Mouse (Mus musculus) urinary bladder, postnatal 14 days (tissue): ENCODE measurements around the gene Sec23b.
"Not testable (repeated sequence)": the region's sequence is repeated elsewhere in the genome, so short reads cannot be mapped to it uniquely, and the experiment has no call there.

Experiments
- DNase-seq: peaks from one replicate; pipeline ENCODE4 v3.0.0; 2021; ENCODE audit warnings: low spot score

Sec23b gene

DNA sequence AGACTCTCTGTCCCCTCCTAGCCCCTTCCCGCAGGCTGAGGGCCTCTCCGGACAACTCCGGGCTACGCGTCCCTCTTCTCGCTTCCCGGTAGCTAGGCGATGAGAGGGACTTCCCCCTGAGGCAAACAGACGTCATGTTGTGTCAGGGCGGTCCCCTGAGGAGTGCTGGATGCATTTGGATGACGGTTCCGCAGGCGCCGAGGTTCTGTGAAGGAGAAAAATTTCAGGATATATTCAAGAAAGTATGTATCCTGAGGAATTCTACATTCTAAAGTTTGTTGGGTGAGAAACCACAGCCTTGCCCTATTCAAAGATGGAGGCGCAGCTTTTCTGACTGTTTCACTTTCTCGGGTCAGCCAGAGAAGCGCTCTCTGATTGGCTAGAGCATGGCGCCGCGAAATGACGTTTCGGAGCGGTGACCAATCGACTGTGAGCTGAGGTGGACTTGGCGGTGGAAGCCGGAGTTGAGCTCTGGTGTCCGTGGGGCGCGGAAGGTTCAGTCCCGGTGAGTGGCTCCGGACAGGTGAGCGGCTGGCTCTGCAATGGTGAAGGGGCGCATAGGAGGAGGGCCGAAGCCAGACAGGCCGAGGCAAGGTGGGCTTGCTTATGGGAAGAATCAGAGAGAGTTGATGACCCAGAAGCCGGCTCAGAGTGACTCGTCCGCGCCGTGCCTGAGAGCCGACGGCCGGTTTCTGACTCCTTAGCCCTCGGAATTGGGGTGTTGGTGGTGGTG lies at the start of gene Sec23b:
Gene Sec23b (plus strand): TSS at position 410 of the 733 bp plus-strand sequence.
- peak; percentile 96 for DNase-seq

DNA sequence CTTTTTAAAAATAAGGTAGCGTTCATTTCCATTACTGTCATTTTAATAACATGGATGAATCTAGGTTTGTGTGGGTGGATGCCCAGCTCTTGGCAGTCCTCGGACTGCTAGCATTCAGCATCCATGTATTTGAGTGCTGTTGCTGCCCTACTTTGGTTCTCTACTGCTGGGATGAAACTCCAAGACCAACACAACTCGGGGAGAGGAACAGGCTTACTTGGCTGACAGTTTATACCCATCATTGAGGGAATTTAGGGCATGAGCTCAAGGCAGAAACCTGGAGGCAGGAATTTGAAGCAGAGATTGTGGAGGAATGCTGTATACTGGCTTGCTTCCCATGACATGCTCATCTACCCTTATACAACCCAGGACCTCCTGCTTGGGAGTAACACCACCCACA lies 41.4 kb upstream of the Sec23b start:
- DNase-seq = no peak

DNA sequence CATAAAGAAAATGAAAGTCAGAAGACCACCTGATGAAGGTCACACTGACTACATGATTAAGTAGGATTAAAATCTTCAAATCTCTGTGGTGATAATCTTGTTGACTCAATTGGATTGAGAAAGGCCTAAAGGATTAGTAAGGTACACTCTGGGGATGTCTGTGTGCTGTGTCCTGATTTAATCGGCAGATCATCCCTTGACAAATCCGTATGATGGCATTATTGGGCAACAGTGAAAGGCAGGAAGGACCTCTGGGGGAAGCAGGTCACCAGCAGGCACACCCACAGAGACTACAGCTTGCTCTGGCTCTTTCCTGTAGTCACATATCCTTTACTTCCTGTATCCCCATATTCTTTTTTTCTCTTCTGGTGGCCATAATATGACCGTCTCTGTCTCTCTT lies 36.3 kb upstream of the Sec23b start:
- no peak for DNase-seq

DNA sequence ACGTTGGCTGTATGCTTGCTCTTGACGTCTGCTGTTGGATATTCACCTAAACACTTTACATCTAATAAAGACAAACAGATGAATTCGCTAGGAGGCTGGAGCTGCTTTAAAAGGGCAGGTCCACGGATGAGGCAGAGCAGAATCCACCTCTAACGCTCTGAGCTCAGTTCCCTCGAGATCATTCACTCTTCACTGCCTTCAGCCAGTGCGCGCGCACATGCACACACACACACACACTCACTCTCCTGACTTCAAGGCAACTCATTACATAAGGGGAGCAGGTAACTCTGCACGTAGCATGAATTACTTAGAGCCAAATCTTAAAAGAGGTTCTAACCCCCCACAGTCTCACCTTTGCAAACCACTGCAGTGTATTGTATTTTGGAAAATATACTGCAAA lies 30.2 kb upstream of the Sec23b start:
- no peak for DNase-seq

DNA sequence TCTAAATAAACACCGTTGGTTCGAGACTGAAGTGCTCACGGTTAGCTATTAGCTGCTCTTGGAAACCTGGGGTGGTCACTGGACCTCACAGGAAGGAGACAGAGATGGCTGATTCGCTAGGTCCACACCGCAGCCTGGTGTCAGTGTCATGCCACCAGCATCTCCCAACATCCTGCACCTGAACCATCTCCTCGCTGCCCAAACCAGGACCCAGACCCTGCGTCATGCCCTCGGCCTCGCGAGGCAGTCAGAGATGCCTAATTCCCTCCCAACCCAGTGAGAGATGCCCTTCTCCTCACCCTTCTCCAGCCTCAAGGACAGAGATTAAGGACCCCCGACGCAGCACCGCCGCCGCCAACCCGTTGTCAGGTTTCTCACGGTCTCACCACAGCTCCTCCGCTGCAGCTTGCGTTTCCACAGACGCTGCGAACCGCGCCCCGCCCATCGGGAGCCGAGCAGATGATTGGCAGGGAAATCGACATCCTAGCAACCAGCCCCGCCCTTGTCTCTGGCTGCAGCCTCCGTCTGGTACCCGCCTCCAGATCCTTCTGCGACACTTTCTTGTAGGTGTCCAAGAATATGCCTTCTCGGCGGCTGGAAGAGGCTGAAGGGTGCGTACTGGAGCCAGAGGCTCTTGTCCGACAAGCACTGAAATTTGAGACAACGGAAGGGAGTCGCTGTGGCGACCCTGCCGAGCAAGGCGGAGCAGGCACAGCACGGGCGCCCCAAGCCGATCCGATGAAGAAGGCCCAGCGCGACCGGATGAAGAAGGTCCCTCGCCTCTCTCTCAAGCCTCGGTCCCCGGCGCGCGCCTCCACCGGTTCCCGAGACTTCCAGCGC lies 28.8 kb upstream of the Sec23b start, which contains the start of the genes Dzank1 and Polr3f:
Gene Dzank1 (minus strand): TSS at position 434 of the 840 bp plus-strand sequence.
Gene Polr3f (plus strand): TSS at position 738 of the 840 bp plus-strand sequence.
- peak; percentile 95 for DNase-seq

DNA sequence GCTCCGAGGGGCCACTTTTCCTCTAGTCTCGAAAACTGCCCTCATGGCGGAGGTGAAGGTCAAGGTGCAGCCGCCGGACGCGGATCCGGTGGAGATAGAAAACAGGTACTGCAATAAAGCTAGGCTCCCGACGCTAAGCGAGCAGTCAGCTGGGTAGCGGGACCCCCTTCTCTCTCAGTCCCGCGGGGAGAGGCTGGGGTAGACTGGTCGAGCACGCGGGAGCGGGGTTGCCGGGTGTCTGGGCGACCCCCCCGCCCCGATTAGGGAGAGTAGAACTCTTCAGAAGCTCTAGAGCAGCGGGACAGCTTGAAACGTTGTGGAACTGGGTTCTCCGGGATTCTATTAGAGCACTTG lies 28.2 kb upstream of the Sec23b start:
- DNase-seq = no peak

DNA sequence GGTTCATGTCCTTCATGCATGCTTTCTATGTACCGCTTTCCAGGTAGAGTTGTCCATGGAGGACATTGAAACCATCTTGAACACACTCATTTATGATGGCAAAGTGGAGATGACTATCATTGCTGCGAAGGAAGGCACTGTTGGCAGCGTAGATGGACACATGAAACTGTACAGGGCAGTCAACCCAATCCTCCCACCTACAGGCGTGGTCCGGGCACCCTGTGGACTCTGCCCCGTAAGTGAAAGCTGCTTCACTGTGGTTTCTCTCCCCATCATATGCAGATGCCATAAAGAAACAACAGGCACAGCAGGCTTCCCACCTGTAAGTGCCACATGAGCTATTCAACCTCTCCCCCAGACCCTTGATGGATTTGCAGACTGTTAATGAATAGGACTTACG lies 18.9 kb upstream of the Sec23b start:
- DNase-seq = no peak

DNA sequence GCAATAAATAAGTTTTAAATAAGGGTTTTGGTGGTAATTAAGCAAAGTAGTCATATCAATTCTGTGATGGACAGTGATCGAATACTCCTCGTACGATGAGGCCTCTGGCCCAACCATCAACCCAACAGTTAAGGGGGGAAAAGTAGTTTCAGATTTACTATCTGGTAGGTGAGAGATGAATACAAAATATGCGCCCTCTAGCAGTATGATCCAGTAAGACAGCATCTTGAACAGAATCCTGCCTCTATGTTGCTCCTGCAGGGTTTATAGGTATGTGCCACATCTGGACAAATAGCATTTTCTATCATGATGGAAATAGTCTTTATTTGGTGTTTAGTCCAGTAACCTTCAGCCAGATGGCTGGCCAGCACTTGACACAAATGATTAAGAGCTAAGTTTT lies 14.8 kb upstream of the Sec23b start:
- no peak for DNase-seq

DNA sequence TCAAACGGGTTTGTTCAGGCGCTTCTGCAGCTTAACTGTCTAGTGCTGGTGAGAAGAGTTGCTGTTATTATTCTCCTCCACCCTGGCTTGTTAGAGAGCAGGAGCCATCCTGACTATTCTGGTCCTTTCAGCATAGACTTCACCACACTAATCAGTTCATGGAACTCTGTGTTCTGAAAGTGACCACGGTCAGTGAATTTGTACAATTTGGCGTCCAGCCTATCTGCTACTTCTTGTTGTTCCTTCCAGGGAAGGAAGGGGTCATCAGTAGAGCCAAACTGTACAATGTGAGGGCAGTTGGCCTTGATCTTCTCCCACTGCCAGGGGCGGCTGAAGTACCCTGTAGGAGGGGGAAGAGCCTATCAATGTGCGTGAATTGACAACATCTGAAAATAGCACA lies 12.4 kb upstream of the Sec23b start:
- no peak for DNase-seq

DNA sequence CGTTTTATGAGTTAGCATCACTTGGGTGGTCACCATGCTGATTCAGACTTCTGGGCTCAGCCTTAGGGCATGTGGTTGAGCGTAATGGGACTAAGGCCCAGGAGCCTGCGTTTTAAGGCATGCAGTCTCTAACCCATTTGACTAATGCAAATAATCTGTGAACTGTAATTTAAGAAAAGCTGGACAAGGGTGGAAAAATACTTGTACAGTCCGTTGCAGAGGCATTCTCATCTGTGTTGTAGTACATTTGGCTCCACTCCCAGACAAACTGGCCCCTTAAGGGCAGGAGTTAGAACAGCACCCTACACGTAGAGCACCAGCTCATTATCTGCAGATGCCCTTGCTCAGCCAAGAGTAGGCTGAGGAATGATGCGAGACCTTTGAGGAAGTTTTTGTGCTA lies 11.4 kb upstream of the Sec23b start:
- DNase-seq = no peak

DNA sequence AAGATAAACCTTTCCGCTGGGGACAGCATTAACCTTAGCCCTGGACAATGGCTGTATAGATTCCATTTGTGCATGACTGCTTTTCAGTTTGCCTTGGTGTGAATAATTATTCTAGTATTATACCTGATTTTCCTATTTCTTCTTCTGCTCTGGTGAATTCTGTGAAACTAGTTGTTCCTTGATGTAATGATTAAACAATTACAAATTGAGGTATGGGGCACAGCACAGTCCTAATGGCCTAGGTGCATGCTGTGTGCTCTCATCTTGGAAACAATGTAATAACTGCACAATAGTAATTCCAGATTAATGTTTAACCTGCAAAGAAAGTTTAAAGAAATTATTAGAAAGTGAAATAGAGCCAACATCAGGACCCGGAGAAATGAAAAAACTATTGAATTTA lies 11.0 kb upstream of the Sec23b start:
- no peak for DNase-seq

DNA sequence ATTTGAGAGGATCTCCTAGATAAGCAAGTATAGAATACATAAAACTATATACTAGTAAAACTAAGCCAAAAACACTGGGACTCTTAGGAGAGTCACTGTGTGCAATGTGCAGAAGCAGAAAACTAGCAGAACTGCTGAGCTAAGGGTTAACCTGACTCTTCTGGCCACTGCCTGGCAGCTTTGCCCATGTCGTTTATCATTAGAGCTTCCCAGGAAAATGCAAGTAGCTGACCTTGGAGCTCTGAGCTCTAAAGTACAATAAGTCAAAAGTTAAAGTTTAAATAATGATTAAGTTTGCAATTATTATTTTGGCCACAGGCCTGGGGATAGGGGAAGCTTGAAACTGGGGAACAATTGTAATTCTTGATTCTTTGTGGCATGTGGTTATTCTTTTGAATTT lies 10.5 kb upstream of the Sec23b start:
- no peak for DNase-seq

DNA sequence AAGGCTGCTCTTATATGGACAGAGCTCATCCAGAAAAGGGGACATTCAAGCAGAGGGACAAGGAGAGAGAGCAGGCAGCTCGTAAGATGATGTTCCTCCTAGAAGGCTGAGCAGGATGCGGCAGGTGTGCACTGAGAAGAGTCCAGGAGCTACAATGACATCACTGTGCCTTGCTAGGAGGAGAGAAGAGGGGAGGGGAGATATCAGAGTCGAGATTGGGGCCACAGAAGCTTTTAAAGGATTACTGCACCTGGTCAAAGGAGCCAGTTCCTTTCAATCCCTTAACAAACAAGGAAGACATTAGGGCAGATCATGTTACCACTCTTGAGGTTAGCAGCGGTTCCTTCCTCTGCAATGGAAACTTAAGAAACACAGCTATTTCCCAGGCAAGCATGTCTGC lies 8.5 kb upstream of the Sec23b start:
- DNase-seq = no peak

DNA sequence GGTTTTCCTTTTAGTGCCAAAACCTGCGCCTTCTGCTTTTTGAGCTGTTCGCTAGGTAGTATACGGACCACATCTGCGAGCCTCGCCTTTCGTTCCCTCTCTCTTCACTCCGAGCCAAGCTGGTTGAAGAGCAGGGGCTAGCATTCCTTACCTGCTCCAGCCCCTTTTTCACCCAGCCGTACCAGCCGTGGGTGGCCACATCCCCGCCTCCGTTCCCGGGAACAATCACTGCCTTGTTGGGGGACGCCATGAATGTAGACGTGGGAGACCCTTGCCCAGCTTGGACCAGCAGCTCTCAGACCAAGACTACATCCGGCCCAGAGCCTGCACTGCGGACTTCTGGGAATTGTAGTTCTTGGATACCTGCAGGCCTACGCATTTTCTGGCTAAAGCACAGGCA lies 5.5 kb upstream of the Sec23b start, which contains the start of gene Rbbp9:
Gene Rbbp9 (minus strand): TSS at position 341 of the 400 bp plus-strand sequence.
- peak; percentile 40 for DNase-seq

DNA sequence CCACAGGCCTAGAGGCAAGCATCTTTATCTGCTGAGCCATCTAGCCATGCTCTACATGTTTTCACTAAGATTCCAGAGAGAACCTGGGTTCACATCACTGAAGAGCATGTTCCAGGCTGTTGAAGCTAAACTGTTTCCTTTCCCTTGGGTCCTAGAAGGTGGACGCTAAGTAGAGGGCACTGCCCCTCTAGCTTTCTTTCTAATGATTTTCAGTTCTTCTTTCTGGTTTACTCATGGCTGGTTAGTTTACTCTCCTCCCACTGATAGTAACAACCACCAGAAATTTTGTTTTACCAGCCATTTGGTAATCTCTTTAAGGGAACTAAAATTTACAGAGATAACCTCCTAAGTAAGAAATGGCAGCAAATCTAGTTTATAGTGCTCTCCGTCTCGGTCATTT lies 2.1 kb upstream of the Sec23b start:
- no peak for DNase-seq

DNA sequence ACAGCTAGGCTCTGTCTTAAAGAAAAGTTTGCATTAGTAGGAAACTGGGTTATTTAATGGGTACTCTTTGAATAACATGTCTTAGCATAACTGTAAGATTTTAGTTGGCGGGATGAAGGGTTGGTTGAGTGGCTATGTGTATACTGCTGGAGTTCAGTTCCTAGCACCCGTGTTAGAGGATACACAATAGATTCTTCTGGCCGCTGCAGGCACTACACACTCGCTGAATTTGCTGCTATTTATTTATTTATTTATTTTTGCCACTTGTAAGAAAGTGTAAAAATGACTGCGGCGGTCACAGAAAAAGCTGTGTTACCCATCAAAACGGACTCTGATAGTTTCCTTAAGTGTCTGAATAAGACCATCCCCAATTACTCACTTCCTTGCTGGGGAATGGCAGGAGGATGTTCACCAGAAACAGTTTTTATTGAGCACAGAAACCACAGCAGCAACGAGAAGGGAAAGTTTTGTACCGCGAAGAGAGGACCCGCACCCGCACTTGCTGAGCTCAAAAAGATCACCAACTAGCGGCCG lies 676 bp upstream of the Sec23b start:
- DNase-seq = no peak

DNA sequence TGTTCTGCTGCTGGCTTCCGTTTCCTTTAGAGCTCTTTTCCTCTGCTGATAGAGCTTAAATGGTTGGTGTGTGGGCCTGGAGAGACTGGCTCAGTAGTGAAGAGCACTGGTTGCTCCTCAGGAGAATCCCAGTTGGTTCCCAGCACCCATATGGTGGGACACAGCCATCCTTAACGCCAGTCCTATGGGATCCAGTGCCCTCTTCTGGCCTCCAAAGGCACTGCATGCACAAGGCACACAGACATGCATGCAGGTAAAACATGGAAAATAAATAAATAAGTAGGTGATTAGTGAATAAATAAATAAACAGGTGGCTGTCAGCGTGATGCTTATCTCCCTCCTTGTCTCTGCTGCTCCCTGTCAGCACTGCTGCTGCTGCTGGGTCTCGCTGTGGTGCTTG lies 32.7 kb downstream of the Sec23b start:
- DNase-seq = no peak

DNA sequence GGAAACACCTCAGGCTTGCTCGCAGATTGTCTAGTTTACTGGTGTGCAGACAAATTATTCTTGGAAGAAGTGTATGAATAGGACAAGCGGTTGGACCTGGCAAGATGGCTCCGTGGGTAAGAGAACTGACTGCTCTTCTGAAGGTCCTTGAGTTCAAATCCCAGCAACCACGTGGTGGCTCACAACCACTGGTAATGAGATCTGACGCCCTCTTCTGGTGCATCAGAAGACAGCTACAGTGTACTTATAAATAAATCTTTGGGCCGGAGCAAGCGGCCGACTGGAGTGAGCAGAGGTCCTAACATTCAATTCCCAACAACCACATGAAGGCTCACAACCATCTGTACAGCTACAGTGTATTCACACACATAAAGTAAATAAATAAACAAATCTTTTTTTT lies 37.0 kb downstream of the Sec23b start:
- not testable (repeated sequence) for DNase-seq

DNA sequence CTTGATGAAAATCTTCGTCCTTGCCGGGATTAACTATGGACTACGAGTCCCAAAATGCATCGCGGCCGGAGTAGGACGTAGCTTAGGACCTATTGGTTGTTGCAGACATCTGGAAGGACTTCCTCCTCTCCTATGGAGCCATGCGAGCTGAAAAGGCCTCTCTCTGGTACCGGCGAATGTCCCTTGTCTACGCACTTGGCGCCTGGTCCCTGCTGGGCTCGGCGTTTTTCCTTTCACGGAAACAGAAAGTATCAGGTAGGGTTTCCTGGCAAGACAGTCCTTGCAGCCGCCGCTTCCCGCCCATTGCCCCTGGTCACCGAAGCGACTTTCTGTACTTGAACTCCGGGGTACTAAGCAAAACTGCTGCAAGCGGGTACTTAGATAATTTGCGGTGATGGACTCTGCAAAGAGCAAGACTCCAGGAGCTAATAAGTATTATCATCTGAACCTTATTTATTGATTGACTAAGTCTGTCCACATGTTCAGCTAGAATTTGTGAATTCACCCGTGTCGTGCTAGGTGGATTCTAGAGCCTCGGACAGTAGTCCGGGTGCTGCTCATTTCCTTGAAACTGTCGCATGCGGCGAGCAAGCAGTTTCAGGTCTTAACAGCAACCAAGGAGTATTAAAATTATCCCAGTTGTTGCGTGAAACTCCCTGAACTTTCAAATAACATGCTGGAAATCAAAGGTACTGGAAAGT lies 38.1 kb downstream of the Sec23b start, which contains the start of gene Smim26:
Gene Smim26 (plus strand): TSS at position 104 of the 701 bp plus-strand sequence.
- peak; percentile 79 for DNase-seq

DNA sequence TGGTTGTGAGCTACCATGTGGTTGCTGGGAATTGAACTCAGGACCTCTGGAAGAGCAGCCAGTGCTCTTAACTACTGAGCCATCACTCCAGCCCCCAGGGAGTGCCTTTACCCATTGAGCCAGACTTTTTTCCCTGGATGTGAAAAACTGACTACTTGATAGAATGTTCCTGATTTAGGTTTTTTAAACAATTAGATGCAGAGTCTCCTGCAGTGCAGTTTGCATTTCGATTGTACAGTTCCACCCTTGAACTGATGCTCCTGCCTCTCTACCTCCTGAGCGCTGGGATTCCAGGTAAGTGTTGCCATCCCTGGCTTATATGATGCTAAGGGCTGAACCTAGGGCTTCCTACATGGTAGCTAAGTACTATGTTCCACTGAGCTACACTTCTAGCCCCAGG lies 42.0 kb downstream of the Sec23b start:
- no peak for DNase-seq

DNA sequence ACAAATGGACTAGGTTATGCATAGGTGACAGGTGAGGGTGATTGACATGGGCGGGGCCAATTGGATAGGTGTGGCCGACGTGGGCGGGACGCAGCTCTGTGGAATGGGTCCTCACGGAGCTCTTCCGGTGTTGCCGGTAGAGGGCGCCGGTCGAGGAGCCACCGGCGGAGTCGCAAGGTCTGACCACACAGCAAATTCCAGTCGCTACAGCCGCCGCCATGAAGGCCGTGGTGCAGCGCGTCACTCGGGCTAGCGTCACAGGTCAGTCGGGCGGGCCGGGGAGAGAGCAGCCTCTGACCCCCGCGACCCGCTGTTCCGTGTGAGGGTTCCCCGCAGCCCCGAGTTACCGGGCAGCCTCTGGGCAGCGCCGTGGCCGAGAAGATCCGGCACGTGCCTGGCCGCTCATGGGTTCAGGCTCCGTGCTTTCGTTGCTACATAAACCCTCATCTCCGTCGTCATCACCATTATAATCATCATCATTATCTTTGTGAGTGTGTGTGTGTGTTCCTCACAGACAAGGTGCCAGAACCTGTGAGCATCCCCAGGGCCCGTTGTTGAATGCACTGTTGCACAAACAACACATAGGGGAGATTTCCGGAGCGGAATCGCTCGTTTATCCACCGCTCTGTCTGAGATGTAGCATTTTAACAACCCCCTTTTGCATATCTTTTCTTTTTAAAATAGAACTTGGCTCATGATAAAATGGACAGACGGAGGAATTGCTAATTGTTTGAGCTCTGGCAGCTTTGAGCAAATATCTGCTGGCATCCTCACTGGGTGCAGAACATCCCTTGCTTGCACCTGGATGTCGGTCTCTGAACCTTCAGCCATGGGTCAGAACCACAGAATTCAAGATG lies 44.0 kb downstream of the Sec23b start, which contains the start of gene Dtd1:
Gene Dtd1 (plus strand): TSS at position 67 of the 857 bp plus-strand sequence.
- peak; percentile 89 for DNase-seq
